Mouse (Mus musculus) megakaryocyte, embryonic 14.5 days (primary cell): ENCODE measurements at regions not wholly inside any gene's neighbourhood (a gene's known extent, or its start where the extent isn't known, plus 50 kb on each side); places are given as distances from the start of the nearest gene placed in this dataset.

Experiments used
- FLI1 ChIP-seq: IDR thresholded peaks from 2 replicates; pipeline ENCODE4 v1.6.1; 2012; ENCODE audit warnings: low read length, inconsistent platforms, mixed read lengths
- GATA1 ChIP-seq: IDR thresholded peaks from 3 replicates; pipeline ENCODE4 v1.6.1; 2012; ENCODE audit warnings: mixed read lengths, low read length, inconsistent platforms, borderline replicate concordance

- TF ChIP-seq FLI1 = no peak
- no peak for TF ChIP-seq GATA1
Measured at GRCm38 (mm10) chr8:128562625-128563024, 122.8 kb upstream of the Itgb1 start.
